In the genomic region with DNA sequence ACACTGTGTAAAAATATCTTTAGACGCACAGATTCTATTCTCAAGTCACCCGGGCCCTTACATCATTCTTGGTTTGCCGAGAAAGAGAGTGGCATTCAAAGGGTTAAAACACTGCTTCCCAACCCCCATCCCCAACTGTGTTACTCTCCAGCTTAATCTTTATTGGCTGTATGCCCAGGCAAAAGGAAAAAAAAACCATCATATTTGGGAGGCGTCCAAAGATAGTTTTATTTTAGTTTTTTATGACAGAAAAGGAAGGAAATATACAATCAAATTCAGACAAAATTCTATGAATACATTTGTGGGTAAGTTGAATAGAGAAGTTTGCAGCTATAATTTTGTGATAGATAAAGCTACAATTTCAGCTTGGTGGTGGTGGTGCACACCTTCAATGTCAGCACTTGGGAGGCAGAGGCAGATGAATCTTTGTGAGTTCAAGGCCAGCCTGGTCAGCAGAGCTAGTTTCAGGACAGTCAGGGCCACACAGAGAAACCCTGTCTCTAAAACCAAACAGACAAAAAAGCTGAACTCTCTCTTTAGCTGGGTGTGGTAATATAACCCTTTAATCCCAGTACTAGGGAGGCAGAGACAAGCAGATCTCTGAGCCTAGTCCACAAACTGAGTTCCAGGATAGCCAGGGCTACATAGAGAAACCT, we compare ENCODE assay signal across 7 mouse cellular contexts.
DNase-seq lines count a peak whose midpoint lies in the region; ATAC-seq lines count a peak whose summit lies in the region.

No protein-coding gene starts in this region.

- no peaks in the 10 kb centered on the region for H3K36me3 ChIP-seq in limb, embryonic 12.5 days
- H3K36me3 ChIP-seq in limb, embryonic 10.5 days: no peaks in the 10 kb centered on the region
- no peaks in the 10 kb centered on the region for H3K36me3 ChIP-seq in heart, embryonic 15.5 days
- H3K36me3 ChIP-seq in midbrain, embryonic 13.5 days: no peaks in the 10 kb centered on the region

- no peak for ATAC-seq in limb, embryonic 12.5 days (ENCODE audit: insufficient number of reproducible peaks, insufficient read depth, low FRiP score, low TSS enrichment, low read depth)
- ATAC-seq in heart, embryonic 15.5 days (replicated peaks; ENCODE audit: insufficient number of reproducible peaks, insufficient read depth, low FRiP score, low read depth): 0 out of 2 replicates have a peak, but pooled peaks have one; percentile 27
- ATAC-seq in midbrain, embryonic 13.5 days: no peak

- H3K4me3 ChIP-seq in limb, embryonic 12.5 days (replicated peaks): no peak overlapping the region
- H3K4me3 ChIP-seq in limb, embryonic 10.5 days: no peak overlapping the region
- no peak overlapping the region for H3K4me3 ChIP-seq in heart, embryonic 15.5 days
- H3K4me3 ChIP-seq in midbrain, embryonic 13.5 days (replicated peaks): no peak overlapping the region

- no peaks in the 10 kb centered on the region for H3K27me3 ChIP-seq in limb, embryonic 12.5 days
- H3K27me3 ChIP-seq in limb, embryonic 10.5 days (ENCODE audit: low read depth, poor library complexity, severe bottlenecking): no peaks in the 10 kb centered on the region
- H3K27me3 ChIP-seq in heart, embryonic 15.5 days: no peaks in the 10 kb centered on the region
- no peaks in the 10 kb centered on the region for H3K27me3 ChIP-seq in midbrain, embryonic 13.5 days

- H3K9ac ChIP-seq in limb, embryonic 12.5 days (replicated peaks): no peak overlapping the region
- no peak overlapping the region for H3K9ac ChIP-seq in heart, embryonic 15.5 days
- H3K9ac ChIP-seq in midbrain, embryonic 13.5 days (replicated peaks): no peak overlapping the region

- H3K9me3 ChIP-seq in limb, embryonic 12.5 days: no peaks in the 10 kb centered on the region
- H3K9me3 ChIP-seq in limb, embryonic 10.5 days (replicated peaks): no peaks in the 10 kb centered on the region
- no peaks in the 10 kb centered on the region for H3K9me3 ChIP-seq in heart, embryonic 15.5 days (replicated peaks)
- H3K9me3 ChIP-seq in midbrain, embryonic 13.5 days: no peaks in the 10 kb centered on the region

- 0 out of 2 replicates have a peak, but pooled peaks cover 6% of the 10 kb centered on the region for H3K4me1 ChIP-seq in limb, embryonic 12.5 days (replicated peaks)
- peaks cover 8% of the 10 kb centered on the region; the same call in 1 of the 2 replicates for H3K4me1 ChIP-seq in limb, embryonic 10.5 days
- H3K4me1 ChIP-seq in heart, embryonic 15.5 days (replicated peaks): peaks cover 35% of the 10 kb centered on the region
- no peaks in the 10 kb centered on the region for H3K4me1 ChIP-seq in midbrain, embryonic 13.5 days (replicated peaks)

- H3K27ac ChIP-seq in limb, embryonic 12.5 days: 0 out of 2 replicates have a peak overlapping the region, but pooled peaks have one; percentile 17
- H3K27ac ChIP-seq in limb, embryonic 10.5 days: no peak overlapping the region
- peak overlapping the region; percentile 77 for H3K27ac ChIP-seq in heart, embryonic 15.5 days
- no peak overlapping the region for H3K27ac ChIP-seq in midbrain, embryonic 13.5 days

- DNase-seq in limb, embryonic 10.5 days (ENCODE audit: low spot score): no peak
- peak; percentile 14 for DNase-seq in brain, adult 2 months (ENCODE audit: low read depth, low spot score)
- peak; percentile 36 for DNase-seq in lung, postnatal 36 days
- DNase-seq in thymus, postnatal 0 days (ENCODE audit: low spot score): no peak

- 71% methylated on average over 4 of the region's 4 CpGs for WGBS in limb, embryonic 12.5 days
- 93% methylated on average over 4 of the region's 4 CpGs for WGBS in limb, embryonic 10.5 days
- 18% methylated on average over 4 of the region's 4 CpGs for WGBS in heart, embryonic 15.5 days
- WGBS in midbrain, embryonic 13.5 days: 78% methylated on average over 4 of the region's 4 CpGs

- no peak overlapping the region for H3K4me2 ChIP-seq in limb, embryonic 12.5 days
- no peak overlapping the region for H3K4me2 ChIP-seq in heart, embryonic 15.5 days
- H3K4me2 ChIP-seq in midbrain, embryonic 13.5 days (replicated peaks): no peak overlapping the region

Comparison
In these comparisons a context has a peak if more than half of its experiments do, and no peak if none do; other contexts are left out.
1. H3K27ac ChIP-seq: peak in limb, embryonic 12.5 days (single experiment) and heart, embryonic 15.5 days (single experiment); none in limb, embryonic 10.5 days (single experiment) and midbrain, embryonic 13.5 days (single experiment).
2. DNase-seq: peak in brain, adult 2 months (single experiment) and lung, postnatal 36 days (single experiment); none in limb, embryonic 10.5 days (single experiment) and thymus, postnatal 0 days (single experiment).